Mouse (Mus musculus): ENCODE results near the gene Neu1. TPM values are rescaled to one million over a fixed set of nuclear protein-coding genes. Genes with fewer than 3 reads are reported as not detected.
"Not testable (repeated sequence)": the region's sequence is repeated elsewhere in the genome, so short reads cannot be mapped to it uniquely, and the experiment has no call there.

The Neu1 gene
- total RNA-seq, 2 experiments from 2014 or later: 13.2 to 16.5 TPM

- no peak for DNase-seq
- intact Hi-C loops (cut with DNase I): loop anchor here (2.0 to 10.0 kb wide), 4 partner anchors 31 to 345 kb away; partner anchors contain the start of genes Ddx39b and Neu1
These were observed 31.2 kb upstream of the Neu1 start for GRCm38 (mm10) chr17:34899890-34900243.

- intact Hi-C loops (cut with DNase I); DNase-seq: not testable (repeated sequence)
These were observed 30.2 kb upstream of the Neu1 start for GRCm38 (mm10) chr17:34900826-34901225.

DNA sequence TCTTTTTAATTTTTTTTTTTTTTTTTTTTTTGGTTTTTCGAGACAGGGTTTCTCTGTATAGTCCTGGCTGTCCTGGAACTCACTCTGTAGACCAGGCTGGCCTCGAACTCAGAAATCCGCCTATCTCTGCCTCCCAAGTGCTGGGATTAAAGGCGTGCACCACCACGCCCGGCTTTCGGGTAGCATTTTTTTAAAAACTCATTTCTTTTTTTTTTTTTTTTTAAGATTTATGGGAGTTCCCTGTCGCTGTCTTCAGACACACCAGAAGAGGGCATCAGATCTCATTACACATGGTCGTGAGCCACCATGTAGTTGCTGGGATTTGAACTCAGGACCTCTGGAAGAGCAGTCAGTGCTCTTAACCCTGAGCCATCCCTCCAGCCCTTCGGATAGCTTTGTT lies 29.1 kb upstream of the Neu1 start:
- intact Hi-C loops (cut with DNase I); DNase-seq: not testable (repeated sequence)

- no peak for DNase-seq
- intact Hi-C loops (cut with DNase I): no loop called here
These were observed 28.2 kb upstream of the Neu1 start for GRCm38 (mm10) chr17:34902895-34903294.

DNA sequence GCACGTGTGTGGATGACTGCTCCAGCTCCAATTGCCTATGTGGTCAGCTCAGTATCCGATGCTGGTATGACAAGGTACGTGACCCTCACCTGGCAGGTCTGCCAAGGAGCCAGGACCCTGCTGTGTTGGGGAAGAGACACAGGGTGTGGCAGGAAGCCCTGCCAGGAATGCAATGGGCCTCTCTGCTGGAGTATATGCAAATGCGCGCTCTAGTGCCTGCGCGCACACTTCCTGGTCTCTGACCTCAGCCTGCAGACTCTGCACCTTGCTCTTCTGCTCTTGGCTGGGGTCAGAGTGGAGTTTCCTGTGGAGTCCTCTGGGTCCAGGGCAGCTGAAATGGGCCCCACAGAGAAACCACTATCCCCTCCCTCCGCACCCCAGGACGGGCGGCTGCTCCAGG lies 20.1 kb upstream of the Neu1 start:
- DNase-seq: no peak
- intact Hi-C loops (cut with DNase I): no loop called here

GRCm38 (mm10) chr17:34911945-34912351 lies 19.1 kb upstream of the Neu1 start:
- intact Hi-C loops (cut with DNase I): loop anchor here (1.0 kb wide), 1 partner anchor 56 kb away; no protein-coding TSS in a partner anchor
- peak; percentile 78 to 85 for DNase-seq

DNA sequence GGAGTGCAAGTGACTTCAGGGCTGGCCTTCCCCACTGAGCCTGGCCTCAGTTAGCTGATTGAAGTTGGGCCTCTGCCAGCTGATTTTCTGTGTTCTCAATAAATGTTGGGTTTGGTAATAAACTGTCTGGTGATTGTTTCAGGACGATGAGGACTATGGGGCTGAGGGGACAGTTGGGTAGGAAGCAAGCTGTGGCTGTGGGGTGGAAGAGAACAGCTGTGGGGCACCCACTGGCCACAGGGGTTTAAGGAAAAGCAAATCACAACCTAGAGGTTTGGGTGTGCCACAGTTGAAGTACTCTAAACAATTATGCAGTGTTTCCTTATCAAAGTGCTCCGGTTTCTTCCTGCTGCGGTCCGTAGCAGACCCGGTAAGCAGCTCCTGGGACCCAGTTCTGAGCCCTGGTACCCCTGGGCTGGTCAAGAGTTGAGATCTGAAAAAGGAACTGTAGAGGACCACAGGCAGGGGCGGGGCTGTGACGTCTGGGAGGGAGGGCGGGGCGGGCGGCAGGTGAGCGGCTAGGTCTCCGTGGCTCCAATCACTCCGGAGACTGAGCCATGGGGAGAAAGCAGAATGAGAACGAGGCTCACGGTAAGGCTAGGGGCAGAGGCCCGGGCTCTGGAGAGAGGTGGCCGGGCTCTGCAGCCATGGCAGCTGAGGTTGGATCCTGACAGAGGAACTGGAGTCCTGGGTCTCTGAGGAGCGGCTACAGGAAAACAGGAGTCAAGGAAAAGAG lies 17.0 kb upstream of the Neu1 start, which contains the start of gene Slc44a4:
TSS of gene Slc44a4 (plus strand) at position 537 of the 736 bp plus-strand sequence.
- intact Hi-C loops (cut with DNase I): no loop called here
- no peak for DNase-seq

DNA sequence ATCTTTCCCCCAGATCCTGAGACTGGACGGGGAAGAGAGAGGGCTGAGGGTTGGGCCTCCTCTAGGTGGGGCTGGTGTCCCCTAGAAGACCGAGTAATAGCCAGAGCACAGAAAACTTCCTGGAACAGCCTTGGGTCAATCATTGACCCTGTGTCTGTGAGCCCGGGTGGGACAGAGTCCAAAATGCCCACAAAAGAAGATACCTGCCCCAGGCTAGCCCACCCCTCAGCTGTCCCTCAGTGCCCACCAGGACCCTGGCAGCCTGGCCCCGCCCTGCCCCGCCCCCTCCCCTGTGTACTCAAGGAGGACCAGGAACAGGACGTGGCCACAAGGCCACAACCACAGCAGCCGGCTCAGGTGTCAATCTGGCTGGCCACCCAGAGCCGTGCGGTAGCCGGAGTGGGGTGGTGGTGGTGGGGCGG lies 15.6 kb upstream of the Neu1 start:
- intact Hi-C loops (cut with DNase I): no loop called here
- no peak for DNase-seq

DNA sequence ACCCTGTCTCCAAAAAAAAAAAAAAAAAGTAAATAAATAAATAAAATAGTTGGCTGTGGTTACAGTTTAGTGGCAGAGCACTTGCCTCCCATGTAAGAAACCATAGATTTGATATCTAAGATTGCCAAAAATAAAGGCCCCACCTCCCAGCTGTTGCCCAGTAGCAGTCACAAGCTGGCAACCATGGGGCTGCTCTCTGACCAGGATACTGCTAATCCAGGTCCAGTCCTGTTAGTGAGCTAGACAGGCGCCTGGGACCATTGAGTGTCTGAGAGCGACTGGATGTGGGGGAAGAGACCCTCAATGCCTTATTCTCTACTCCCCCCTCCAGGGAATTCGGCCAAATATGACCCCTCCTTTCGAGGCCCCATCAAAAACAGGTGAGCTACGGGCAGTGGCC lies 14.7 kb upstream of the Neu1 start:
- intact Hi-C loops (cut with DNase I): no loop called here
- no peak for DNase-seq

GRCm38 (mm10) chr17:34917188-34917587 lies 13.9 kb upstream of the Neu1 start:
- DNase-seq: no peak
- intact Hi-C loops (cut with DNase I): no loop called here

GRCm38 (mm10) chr17:34922939-34923338 lies 8.1 kb upstream of the Neu1 start:
- intact Hi-C loops (cut with DNase I): no loop called here
- DNase-seq: no peak

GRCm38 (mm10) chr17:34924258-34924657 lies 6.8 kb upstream of the Neu1 start:
- intact Hi-C loops (cut with DNase I): no loop called here
- DNase-seq: no peak

DNA sequence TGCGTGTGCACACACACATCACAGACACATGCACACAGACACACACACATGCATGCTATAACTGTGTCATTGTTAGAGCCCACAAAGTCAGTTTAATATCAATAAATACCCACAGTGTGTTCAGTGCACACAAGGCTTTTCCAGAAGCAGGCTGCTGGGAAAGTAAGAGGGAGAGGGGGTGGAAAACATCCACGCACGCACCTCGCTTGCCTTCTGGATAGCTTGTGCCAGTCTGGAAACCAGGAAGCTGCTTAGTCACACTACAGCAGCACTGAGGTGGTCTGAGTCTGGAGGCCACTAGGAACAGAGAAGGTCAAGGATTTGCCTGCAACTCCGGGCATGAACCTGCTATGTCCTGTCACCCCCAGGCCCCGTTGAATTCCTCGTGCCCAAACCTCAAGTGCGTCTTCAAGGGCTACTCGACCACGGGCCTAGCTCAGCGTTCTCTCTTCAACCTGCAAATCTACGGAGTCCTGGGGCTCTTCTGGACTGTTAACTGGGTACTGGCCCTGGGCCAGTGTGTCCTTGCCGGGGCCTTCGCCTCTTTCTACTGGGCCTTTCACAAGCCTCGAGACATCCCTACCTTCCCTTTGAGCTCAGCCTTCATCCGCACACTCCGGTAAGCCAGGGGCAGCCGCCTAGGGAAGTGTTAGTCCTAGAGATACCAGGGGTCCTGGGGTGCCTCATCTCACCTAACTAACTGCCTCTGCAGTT lies 3.6 kb upstream of the Neu1 start:
- no peak for DNase-seq
- intact Hi-C loops (cut with DNase I): no loop called here

DNA sequence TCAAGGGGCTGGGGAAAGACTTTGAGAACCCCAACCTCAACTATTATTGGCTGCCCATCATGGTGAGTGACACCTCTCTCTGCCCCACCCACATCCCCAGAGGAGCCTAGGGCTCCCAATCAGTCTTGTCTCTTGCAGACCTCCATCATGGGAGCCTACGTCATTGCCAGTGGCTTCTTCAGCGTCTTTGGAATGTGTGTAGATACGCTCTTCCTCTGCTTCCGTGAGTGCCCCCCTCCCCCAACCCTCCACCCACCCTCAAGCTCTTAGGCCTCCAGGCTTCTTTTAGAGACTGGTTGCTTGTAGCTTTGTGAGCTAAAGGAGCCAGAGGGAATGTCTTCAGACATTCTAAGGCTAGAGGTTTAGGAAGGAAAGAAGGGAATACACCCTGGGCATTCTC lies 2.2 kb upstream of the Neu1 start:
- intact Hi-C loops (cut with DNase I): no loop called here
- no peak for DNase-seq

- no peak for DNase-seq
- intact Hi-C loops (cut with DNase I): loop anchor here (2.0 to 10.0 kb wide), 4 partner anchors 15 to 79 kb away; partner anchors contain the start of genes C2, Ehmt2, Lsm2 and Nelfe
These were observed 664 bp downstream of the Neu1 start for GRCm38 (mm10) chr17:34931735-34932098.

DNA sequence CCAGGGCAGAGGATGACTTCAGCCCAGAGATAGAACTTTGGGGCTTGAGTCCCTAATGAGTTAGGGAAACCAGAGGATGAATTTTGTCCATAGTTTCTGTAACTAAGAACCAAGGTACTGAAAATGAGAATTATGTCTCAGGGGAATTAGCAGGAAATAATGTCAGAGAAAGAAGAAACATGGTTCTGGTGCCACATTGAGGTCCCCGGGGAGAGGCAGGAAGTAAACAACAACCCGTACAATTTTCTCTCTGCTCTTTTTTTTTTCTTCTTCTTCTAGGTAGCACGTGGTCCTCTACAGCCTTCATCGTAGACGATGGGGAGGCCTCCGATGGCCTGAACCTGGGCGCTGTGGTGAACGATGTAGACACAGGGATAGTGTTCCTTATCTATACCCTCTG lies 1.2 kb downstream of the Neu1 start:
- no peak for DNase-seq
- intact Hi-C loops (cut with DNase I): loop anchor here (5.0 to 10.0 kb wide), 2 partner anchors 53 to 80 kb away; partner anchors contain the start of genes Lsm2, Nelfe and Skiv2l

DNA sequence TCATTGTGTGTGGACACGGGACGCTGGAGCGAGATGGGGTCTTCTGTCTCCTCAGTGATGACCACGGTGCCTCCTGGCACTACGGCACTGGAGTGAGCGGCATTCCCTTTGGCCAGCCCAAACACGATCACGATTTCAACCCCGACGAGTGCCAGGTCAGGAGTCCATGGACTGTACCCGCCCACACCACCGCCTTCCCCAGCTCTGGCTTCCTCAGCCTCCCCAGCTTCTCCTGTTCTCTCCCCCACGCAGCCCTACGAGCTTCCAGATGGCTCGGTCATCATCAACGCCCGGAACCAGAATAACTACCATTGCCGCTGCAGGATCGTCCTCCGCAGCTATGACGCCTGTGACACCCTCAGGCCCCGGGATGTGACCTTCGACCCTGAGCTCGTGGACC lies 3.0 kb downstream of the Neu1 start:
- intact Hi-C loops (cut with DNase I): loop anchor here (5.0 to 10.0 kb wide), 2 partner anchors 51 to 82 kb away; partner anchors contain the start of genes Lsm2, Nelfe and Skiv2l
- peak in 1 of 2 experiments; percentile 15 for DNase-seq

GRCm38 (mm10) chr17:34934830-34935229 lies 3.8 kb downstream of the Neu1 start:
- DNase-seq: peak; percentile 15 to 16
- intact Hi-C loops (cut with DNase I): loop anchor here (5.0 to 10.0 kb wide), 2 partner anchors 50 to 83 kb away; partner anchors contain the start of genes Lsm2, Nelfe and Skiv2l

DNA sequence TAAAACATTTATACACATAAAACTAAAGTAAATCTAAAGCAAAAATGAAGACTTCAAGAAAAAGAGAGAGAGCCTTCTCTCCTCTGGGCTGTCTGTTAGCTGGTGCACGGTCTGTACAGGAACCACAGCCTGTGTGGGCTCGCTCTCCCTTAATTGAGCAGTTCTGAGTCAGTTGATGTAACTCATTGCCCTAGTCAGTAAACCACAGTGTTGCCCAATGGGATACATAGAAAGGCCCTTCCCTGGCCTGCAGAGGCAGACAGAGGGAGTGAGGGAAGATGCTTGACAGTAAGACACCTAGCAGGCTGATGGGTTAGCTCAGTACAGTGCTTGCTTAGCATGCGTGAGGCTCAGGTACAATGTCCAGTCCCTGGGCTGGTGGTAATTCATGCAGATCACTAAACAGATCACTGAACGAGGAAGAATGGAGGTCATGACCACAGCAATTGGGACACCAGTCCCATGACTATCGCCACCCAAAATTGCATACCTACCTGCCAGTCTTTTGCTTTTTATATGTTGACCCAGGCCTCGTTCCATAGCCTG lies 7.0 kb downstream of the Neu1 start:
- no peak for DNase-seq
- intact Hi-C loops (cut with DNase I): loop anchor here (10.0 kb wide), 1 partner anchor 47 kb away; the partner anchor contains the start of gene Lsm2

DNA sequence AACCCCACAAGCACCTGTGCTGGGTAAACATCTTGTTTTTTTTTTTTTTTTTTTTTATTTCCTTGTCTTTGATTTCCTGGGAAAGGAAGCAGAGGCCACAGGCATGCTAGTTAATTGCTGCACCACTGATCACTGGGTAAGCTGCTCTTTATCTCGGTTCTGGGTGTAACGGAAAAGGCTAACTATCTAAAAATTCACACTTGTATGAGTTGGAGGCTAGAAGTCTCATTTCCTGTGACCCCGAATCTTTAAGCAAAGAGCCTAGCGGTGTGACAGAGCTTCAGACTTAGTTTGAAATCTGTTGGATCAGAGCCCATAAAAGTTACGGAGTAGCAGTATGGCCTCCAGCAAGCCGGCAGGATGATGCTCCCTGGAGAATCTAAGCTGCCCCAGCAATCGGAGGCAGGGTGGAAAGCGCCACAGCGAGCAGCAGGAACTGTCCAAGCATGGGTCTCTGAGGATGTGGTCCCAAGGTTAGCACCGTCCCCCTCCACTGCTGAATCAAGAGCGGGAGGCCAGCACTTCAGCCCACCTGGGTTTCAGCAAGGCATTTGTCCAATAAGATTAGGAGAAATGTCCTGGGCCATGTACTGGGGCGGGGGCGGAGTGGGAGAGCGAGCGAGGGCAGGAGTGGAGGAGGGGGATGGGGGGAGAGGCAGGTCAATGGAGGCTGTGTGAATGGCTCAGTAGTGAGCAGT lies 10.4 kb downstream of the Neu1 start:
- intact Hi-C loops (cut with DNase I): no loop called here
- DNase-seq: no peak

Data from heart, postnatal 36 days (tissue).